Mouse (Mus musculus): Measurements from ENCODE around the gene Olfr220. TPM values are rescaled to one million over a fixed set of nuclear protein-coding genes. Genes with fewer than 3 reads are reported as not detected.

Gene Olfr220
- polyA plus RNA-seq, 1 experiment from 2014 or later, result not detected

DNA sequence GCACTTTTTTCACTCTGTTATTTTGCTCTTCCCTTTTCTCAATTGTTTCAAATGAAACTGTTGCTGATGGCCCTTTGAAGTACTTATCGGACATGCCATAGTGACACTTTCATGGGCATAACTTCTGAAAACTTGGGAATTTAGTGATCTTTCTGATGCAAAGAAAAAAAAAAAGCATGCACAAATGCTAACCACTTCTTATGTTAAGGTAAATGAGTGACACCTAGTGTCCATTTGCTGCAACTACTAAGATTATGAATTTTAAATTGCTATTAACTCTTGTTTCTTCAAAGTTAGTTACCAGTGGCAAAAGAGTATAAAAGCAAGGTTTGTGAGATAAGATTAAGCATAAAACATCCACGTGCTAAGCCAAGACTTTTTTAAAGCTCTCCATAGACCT lies 24.4 kb downstream of the Olfr220 start:
- Histone ChIP-seq H3K9ac (replicated peaks; ENCODE audit: low read depth, low read length) (no peak overlapping the region), H3K27me3 (ENCODE audit: control insufficient read depth, insufficient read depth, low read length) (no peaks in the 10 kb centered on the region), H3K9me3 (ENCODE audit: control insufficient read depth, low read depth, low read length) (no peaks in the 10 kb centered on the region), H3K36me3 (ENCODE audit: control insufficient read depth, insufficient read depth, low read length) (no peaks in the 10 kb centered on the region), H3K4me2 (replicated peaks; ENCODE audit: low read depth, low read length) (no peak overlapping the region), H3K4me3 (ENCODE audit: low read depth, low read length) (no peak overlapping the region), H3K4me1 (ENCODE audit: control insufficient read depth, insufficient read depth, low read length) (no peaks in the 10 kb centered on the region), H3K27ac (ENCODE audit: low read length) (no peak overlapping the region)
- WGBS, result 37% methylated on average over 2 of the region's 2 CpGs
- ATAC-seq (ENCODE audit: insufficient number of reproducible peaks, insufficient read depth, low FRiP score, low read depth), result no peak

- no peak overlapping the region for H3K4me2 ChIP-seq (replicated peaks; ENCODE audit: low read depth, low read length)
- H3K36me3 ChIP-seq (ENCODE audit: control insufficient read depth, insufficient read depth, low read length), result no peaks in the 10 kb centered on the region
- H3K27me3 ChIP-seq (ENCODE audit: control insufficient read depth, insufficient read depth, low read length), result no peaks in the 10 kb centered on the region
- no peak overlapping the region for H3K4me3 ChIP-seq (ENCODE audit: low read depth, low read length)
- WGBS, result 12% methylated on average over 6 of the region's 6 CpGs
- H3K9ac ChIP-seq (replicated peaks; ENCODE audit: low read depth, low read length), result no peak overlapping the region
- H3K4me1 ChIP-seq (ENCODE audit: control insufficient read depth, insufficient read depth, low read length), result no peaks in the 10 kb centered on the region
- no peak for ATAC-seq (ENCODE audit: insufficient number of reproducible peaks, insufficient read depth, low FRiP score, low read depth)
- no peak overlapping the region for H3K27ac ChIP-seq (ENCODE audit: low read length)
- no peaks in the 10 kb centered on the region for H3K9me3 ChIP-seq (ENCODE audit: control insufficient read depth, low read depth, low read length)
These were observed 27.9 kb downstream of the Olfr220 start for GRCm38 (mm10) chr1:174469736-174470135.

DNA sequence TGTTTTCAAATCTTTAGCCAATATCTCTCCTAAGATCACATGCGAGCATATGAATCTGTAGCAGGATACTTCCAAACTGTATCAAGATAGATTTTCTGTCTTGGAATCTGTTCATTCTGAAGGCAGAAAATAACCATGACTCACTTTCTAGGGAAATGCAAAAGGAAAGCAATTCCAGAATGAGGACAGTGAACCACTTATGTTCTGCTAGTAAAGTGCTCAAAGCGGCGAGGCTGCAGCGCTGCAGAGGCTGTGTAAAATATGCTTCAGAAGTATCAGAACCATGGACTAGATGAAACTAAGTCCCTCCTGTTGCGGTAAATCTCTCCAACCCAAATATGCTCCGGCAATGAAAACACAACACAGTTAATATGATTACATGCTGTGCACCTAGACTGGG lies 40.7 kb downstream of the Olfr220 start:
- H3K4me3 ChIP-seq (ENCODE audit: low read depth, low read length), result no peak overlapping the region
- no peaks in the 10 kb centered on the region for H3K36me3 ChIP-seq (ENCODE audit: control insufficient read depth, insufficient read depth, low read length)
- no peak overlapping the region for H3K9ac ChIP-seq (replicated peaks; ENCODE audit: low read depth, low read length)
- no peaks in the 10 kb centered on the region for H3K9me3 ChIP-seq (ENCODE audit: control insufficient read depth, low read depth, low read length)
- H3K27me3 ChIP-seq (ENCODE audit: control insufficient read depth, insufficient read depth, low read length), result no peaks in the 10 kb centered on the region
- H3K27ac ChIP-seq (ENCODE audit: low read length), result no peak overlapping the region
- ATAC-seq (ENCODE audit: insufficient number of reproducible peaks, insufficient read depth, low FRiP score, low read depth), result no peak
- WGBS, result 90% methylated on average over 6 of the region's 6 CpGs
- no peaks in the 10 kb centered on the region for H3K4me1 ChIP-seq (ENCODE audit: control insufficient read depth, insufficient read depth, low read length)
- no peak overlapping the region for H3K4me2 ChIP-seq (replicated peaks; ENCODE audit: low read depth, low read length)

DNA sequence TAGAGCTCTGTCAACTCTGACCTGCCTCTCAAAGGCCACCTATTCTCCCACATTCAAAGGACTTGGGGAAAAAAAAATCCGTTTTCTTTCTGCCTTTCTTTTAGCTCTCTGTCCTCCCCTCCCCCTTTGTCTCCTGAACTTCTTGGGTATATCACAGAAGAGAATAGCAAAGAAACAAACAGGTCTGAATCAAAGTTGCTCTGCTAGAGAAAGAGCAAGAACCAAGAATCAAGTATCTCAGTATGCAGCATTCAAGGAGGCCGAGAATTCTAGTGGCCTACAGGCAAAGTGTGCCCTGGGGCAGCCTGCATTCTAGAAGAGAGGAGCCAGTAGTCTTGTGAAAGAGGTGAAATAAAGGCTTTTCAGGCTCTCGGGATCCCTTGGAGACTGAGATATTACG lies 58.2 kb downstream of the Olfr220 start:
- Histone ChIP-seq H3K9ac (replicated peaks; ENCODE audit: low read depth, low read length) (no peak overlapping the region), H3K4me1 (ENCODE audit: control insufficient read depth, insufficient read depth, low read length) (peaks cover 10% of the 10 kb centered on the region), H3K4me3 (ENCODE audit: low read depth, low read length) (no peak overlapping the region), H3K27me3 (ENCODE audit: control insufficient read depth, insufficient read depth, low read length) (no peaks in the 10 kb centered on the region), H3K27ac (ENCODE audit: low read length) (no peak overlapping the region), H3K36me3 (ENCODE audit: control insufficient read depth, insufficient read depth, low read length) (no peaks in the 10 kb centered on the region), H3K4me2 (replicated peaks; ENCODE audit: low read depth, low read length) (no peak overlapping the region), H3K9me3 (ENCODE audit: control insufficient read depth, low read depth, low read length) (no peaks in the 10 kb centered on the region)
- ATAC-seq (ENCODE audit: insufficient number of reproducible peaks, insufficient read depth, low FRiP score, low read depth), result no peak
- WGBS, result 51% methylated on average over 4 of the region's 4 CpGs

Other genes with a start within 250 kb of the Olfr220 start
- not detected in 2 replicates for gene Olfr419, start 190.0 kb upstream of the Olfr220 start, polyA plus RNA-seq (2014; fragmentation: Nextera tagmentation; extraction: Ambion mirVana)
- gene Mptx1, start 111.6 kb upstream of the Olfr220 start, polyA plus RNA-seq (2014; fragmentation: Nextera tagmentation; extraction: Ambion mirVana), result not detected in 2 replicates
- gene Olfr417, start 77.0 kb upstream of the Olfr220 start, polyA plus RNA-seq (2014; fragmentation: Nextera tagmentation; extraction: Ambion mirVana), result not detected in 2 replicates
- not detected in 2 replicates for gene Olfr248, start 51.0 kb upstream of the Olfr220 start, polyA plus RNA-seq (2014; fragmentation: Nextera tagmentation; extraction: Ambion mirVana)
- gene Olfr414, start 18.0 kb upstream of the Olfr220 start, polyA plus RNA-seq (2014; fragmentation: Nextera tagmentation; extraction: Ambion mirVana), result not detected in 2 replicates
- gene Fmn2, start 59.7 kb downstream of the Olfr220 start, polyA plus RNA-seq (2014; fragmentation: Nextera tagmentation; extraction: Ambion mirVana), result 2.3 and 2.8 TPM in 2 replicates

Measured in stomach, embryonic 14.5 days (tissue).